Mouse (Mus musculus) kidney, embryonic 15.5 days (tissue): ENCODE results near the gene Rhox4d. TPM values are rescaled to one million over a fixed set of nuclear protein-coding genes. Genes with fewer than 3 reads are reported as not detected.
"Not testable (repeated sequence)": the region's sequence is repeated elsewhere in the genome, so short reads cannot be mapped to it uniquely, and the experiment has no call there.

ENCODE experiments used
- ATAC-seq: fragments of 200-750 bp; cut with Nextera tagmentation; replicated peaks from 2 replicates; pipeline ENCODE4 v1.8.0; 2017; ENCODE audit warnings: moderate TSS enrichment; ENCODE audit not compliant: low FRiP score
- H3K27ac ChIP-seq: fragments of 300-500 bp; sonication (generic); 2 replicates; pipeline ENCODE4 v1.5.1; 2015; ENCODE audit warnings: mild to moderate bottlenecking, inconsistent platforms
- H3K27me3 ChIP-seq: fragments of 300-500 bp; sonication (generic); 2 replicates; pipeline ENCODE4 v1.6.1; 2015; ENCODE audit warnings: inconsistent platforms
- H3K36me3 ChIP-seq: fragments of 300-500 bp; sonication (generic); 2 replicates; pipeline ENCODE4 v1.6.1; 2015; ENCODE audit warnings: inconsistent platforms
- H3K4me1 ChIP-seq: fragments of 300-500 bp; sonication (generic); 2 replicates; pipeline ENCODE4 v1.6.1; 2015; ENCODE audit warnings: inconsistent platforms
- H3K4me2 ChIP-seq: fragments of 300-500 bp; sonication (generic); 2 replicates; pipeline ENCODE4 v1.6.1; 2015; ENCODE audit warnings: moderate library complexity, mild to moderate bottlenecking, inconsistent platforms
- H3K4me3 ChIP-seq: fragments of 300-500 bp; sonication (generic); replicated peaks from 2 replicates; pipeline ENCODE4 v1.5.1; 2015; ENCODE audit warnings: mild to moderate bottlenecking, inconsistent platforms
- H3K9ac ChIP-seq: fragments of 300-500 bp; sonication (generic); 2 replicates; pipeline ENCODE4 v1.6.1; 2015; ENCODE audit warnings: mild to moderate bottlenecking, inconsistent platforms
- H3K9me3 ChIP-seq: fragments of 300-500 bp; sonication (generic); replicated peaks from 2 replicates; pipeline ENCODE4 v1.6.1; 2016; ENCODE audit warnings: inconsistent platforms
- WGBS: fragments of 180-500 bp; shearing (Covaris S2); methylation state at CpG from one replicate; pipeline ENCODE4 v1.1.7; 2015; ENCODE audit warnings: mixed read lengths; 5-methylcytosine and 5-hydroxymethylcytosine counted together
- polyA plus RNA-seq: library from polyadenylated mRNA; unstranded; fragments of >200 nt; fragmentation: Nextera tagmentation; extraction: Ambion mirVana; gene quantifications from 2 replicates; pipeline ENCODE4 v1.2.1, GENCODE M21; 2015

The Rhox4d gene
- polyA plus RNA-seq: not detected in 2 replicates

- not testable (repeated sequence) for H3K9ac ChIP-seq, H3K4me2 ChIP-seq, H3K27me3 ChIP-seq, H3K9me3 ChIP-seq, H3K36me3 ChIP-seq, ATAC-seq, H3K4me3 ChIP-seq, H3K27ac ChIP-seq, H3K4me1 ChIP-seq
- WGBS: 96% methylated on average over 17 of the region's 18 CpGs
Measured at GRCm38 (mm10) chrX:37514059-37514458, at the start of gene Rhox4d. Gene Rhox4d, plus strand, starts transcription at chrX:37514359.

GRCm38 (mm10) chrX:37480037-37480436, 34.1 kb upstream of the Rhox4d start, which contains the start of gene Rhox4c:
Gene Rhox4c, plus strand, starts transcription at chrX:37480337.
- H3K9me3 ChIP-seq, H3K27ac ChIP-seq, H3K4me3 ChIP-seq, H3K9ac ChIP-seq, H3K4me2 ChIP-seq, H3K27me3 ChIP-seq, H3K36me3 ChIP-seq, H3K4me1 ChIP-seq, ATAC-seq: not testable (repeated sequence)
- 92% methylated on average over 14 of the region's 14 CpGs for WGBS

GRCm38 (mm10) chrX:37530152-37530551, 16.0 kb downstream of the Rhox4d start, which contains the start of gene Rhox2e:
Gene Rhox2e, plus strand, starts transcription at chrX:37530452.
- H3K4me1 ChIP-seq, H3K9ac ChIP-seq, ATAC-seq, H3K36me3 ChIP-seq, H3K27me3 ChIP-seq, H3K9me3 ChIP-seq, H3K27ac ChIP-seq, H3K4me3 ChIP-seq, H3K4me2 ChIP-seq: not testable (repeated sequence)
- 93% methylated on average over 2 of the region's 8 CpGs for WGBS

GRCm38 (mm10) chrX:37541719-37542118, 27.6 kb downstream of the Rhox4d start, which contains the start of gene Rhox3e:
Gene Rhox3e, plus strand, starts transcription at chrX:37542019.
- not testable (repeated sequence) for H3K9ac ChIP-seq, ATAC-seq, H3K9me3 ChIP-seq, H3K4me3 ChIP-seq, H3K27me3 ChIP-seq, H3K36me3 ChIP-seq, H3K4me1 ChIP-seq, H3K27ac ChIP-seq, H3K4me2 ChIP-seq
- 88% methylated on average over 1 of the region's 4 CpGs for WGBS

- H3K9me3 ChIP-seq, ATAC-seq, H3K27ac ChIP-seq, H3K9ac ChIP-seq, H3K4me1 ChIP-seq, H3K27me3 ChIP-seq, H3K4me3 ChIP-seq, H3K36me3 ChIP-seq, H3K4me2 ChIP-seq: not testable (repeated sequence)
- WGBS: 94% methylated on average over 10 of the region's 18 CpGs
Measured at GRCm38 (mm10) chrX:37557112-37557511, 43.0 kb downstream of the Rhox4d start, which contains the start of gene Rhox4e. Gene Rhox4e, plus strand, starts transcription at chrX:37557412.

Other genes with a start within 250 kb of the Rhox4d start
- gene Rhox4a, start 249.0 kb upstream of the Rhox4d start, polyA plus RNA-seq: not detected in 2 replicates
- not detected in 2 replicates for gene Rhox3a2, start 134.3 kb upstream of the Rhox4d start, polyA plus RNA-seq
- gene Rhox4a2, start 123.5 kb upstream of the Rhox4d start, polyA plus RNA-seq: not detected in 2 replicates
- gene Rhox2b, start 102.3 kb upstream of the Rhox4d start, polyA plus RNA-seq: not detected in 2 replicates
- not detected in 2 replicates for gene Rhox4b, start 81.9 kb upstream of the Rhox4d start, polyA plus RNA-seq
- not detected in 2 replicates for gene Rhox2c, start 60.7 kb upstream of the Rhox4d start, polyA plus RNA-seq
- not detected in 2 replicates for gene Rhox3c, start 55.8 kb upstream of the Rhox4d start, polyA plus RNA-seq
- gene Rhox4c, start 34.0 kb upstream of the Rhox4d start, polyA plus RNA-seq: not detected in 2 replicates
- gene Rhox2d, start 20.9 kb upstream of the Rhox4d start, polyA plus RNA-seq: not detected in 2 replicates
- gene Rhox2e, start 16.1 kb downstream of the Rhox4d start, polyA plus RNA-seq: not detected in 2 replicates
- not detected in 2 replicates for gene Rhox3e, start 27.7 kb downstream of the Rhox4d start, polyA plus RNA-seq
- not detected in 2 replicates for gene Rhox4e, start 43.1 kb downstream of the Rhox4d start, polyA plus RNA-seq
- not detected in 2 replicates for gene Rhox2f, start 57.0 kb downstream of the Rhox4d start, polyA plus RNA-seq
- gene Rhox3f, start 66.6 kb downstream of the Rhox4d start, polyA plus RNA-seq: not detected in 2 replicates
- not detected in 2 replicates for gene Rhox4f, start 93.3 kb downstream of the Rhox4d start, polyA plus RNA-seq
- not detected in 2 replicates for gene Rhox3g, start 114.3 kb downstream of the Rhox4d start, polyA plus RNA-seq
- not detected in 2 replicates for gene Rhox2g, start 129.1 kb downstream of the Rhox4d start, polyA plus RNA-seq
- not detected in 2 replicates for gene Rhox4g, start 137.0 kb downstream of the Rhox4d start, polyA plus RNA-seq
- not detected in 2 replicates for gene Rhox3h, start 154.4 kb downstream of the Rhox4d start, polyA plus RNA-seq
- not detected in 2 replicates for gene Rhox2h, start 158.9 kb downstream of the Rhox4d start, polyA plus RNA-seq